Mouse (Mus musculus) bone marrow, adult 2 months (tissue): ENCODE measurements around the gene Ctsc.

Experiments
- CTCF ChIP-seq: fragments of 200-500 bp; IDR thresholded peaks from 2 replicates; pipeline ENCODE4 v1.5.1; 2011; ENCODE audit warnings: low read length, control low read depth; ENCODE audit not compliant: control insufficient read depth, insufficient read depth
- POLR2A ChIP-seq: fragments of 200-500 bp; IDR thresholded peaks from 2 replicates; pipeline ENCODE4 v1.6.1; 2011; ENCODE audit warnings: low read depth, mild to moderate bottlenecking, control low read depth, low read length, borderline replicate concordance; ENCODE audit not compliant: control insufficient read depth

- no peak for TF ChIP-seq CTCF
- TF ChIP-seq POLR2A: no peak
Observed at GRCm38 (mm10) chr7:88356871-88357776, 79.2 kb downstream of the Ctsc start.
